Mouse (Mus musculus) megakaryocyte-erythroid progenitor cell, adult 5-6 weeks (primary cell): ENCODE measurements around the gene Efhd1. TPM values are rescaled to one million over a fixed set of nuclear protein-coding genes. Genes with fewer than 3 reads are reported as not detected.

Experiments used
- total RNA-seq, 2 experiments: library from RNA; stranded (forward) in 1 of 2; stranded (reverse) in 1 of 2; fragments of 200-1000, 215-1000 nt in 1 of 2; fragments of >200 nt in 1 of 2; fragmentation: Nextera tagmentation in 1 of 2; gene quantifications; 2 replicates each; pipeline ENCODE4 v1.2.3; 2014 to 2017

Efhd1 gene
- total RNA-seq, 2 experiments from 2014 or later, result not detected

Other genes starting within 250 kb of the Efhd1 start
- not detected in 2 replicates for gene Alppl2, start 174.4 kb upstream of the Efhd1 start, total RNA-seq (2014; fragmentation: Nextera tagmentation)
- gene Alppl2, start 174.4 kb upstream of the Efhd1 start, total RNA-seq (2017), result not detected in 2 replicates
- not detected in 2 replicates for gene Alpi, start 162.8 kb upstream of the Efhd1 start, total RNA-seq (2014; fragmentation: Nextera tagmentation)
- not detected in 2 replicates for gene Alpi, start 162.8 kb upstream of the Efhd1 start, total RNA-seq (2017)
- gene Akp3, start 139.4 kb upstream of the Efhd1 start, total RNA-seq (2014; fragmentation: Nextera tagmentation), result not detected in 2 replicates
- gene Akp3, start 139.4 kb upstream of the Efhd1 start, total RNA-seq (2017), result not detected in 2 replicates
- not detected in 2 replicates for gene Ecel1, start 107.8 kb upstream of the Efhd1 start, total RNA-seq (2014; fragmentation: Nextera tagmentation)
- gene Ecel1, start 107.8 kb upstream of the Efhd1 start, total RNA-seq (2017), result not detected in 2 replicates
- not detected in 2 replicates for gene Prss56, start 81.0 kb upstream of the Efhd1 start, total RNA-seq (2014; fragmentation: Nextera tagmentation)
- not detected in 2 replicates for gene Prss56, start 81.0 kb upstream of the Efhd1 start, total RNA-seq (2017)
- not detected in 2 replicates for gene Chrnd, start 73.8 kb upstream of the Efhd1 start, total RNA-seq (2014; fragmentation: Nextera tagmentation)
- not detected in 2 replicates for gene Chrnd, start 73.8 kb upstream of the Efhd1 start, total RNA-seq (2017)
- not detected in 2 replicates for gene Chrng, start 59.7 kb upstream of the Efhd1 start, total RNA-seq (2014; fragmentation: Nextera tagmentation)
- gene Chrng, start 59.7 kb upstream of the Efhd1 start, total RNA-seq (2017), result not detected in 2 replicates
- 104 and 149 TPM in 2 replicates for gene Eif4e2, start 50.4 kb upstream of the Efhd1 start, total RNA-seq (2014; fragmentation: Nextera tagmentation)
- gene Eif4e2, start 50.4 kb upstream of the Efhd1 start, total RNA-seq (2017), result 241 and 258 TPM in 2 replicates
- 85.0 and 91.4 TPM in 2 replicates for gene Gigyf2, start 62.6 kb downstream of the Efhd1 start, total RNA-seq (2014; fragmentation: Nextera tagmentation)
- 133 and 148 TPM in 2 replicates for gene Gigyf2, start 62.6 kb downstream of the Efhd1 start, total RNA-seq (2017)
- gene Kcnj13, start 130.4 kb downstream of the Efhd1 start, total RNA-seq (2014; fragmentation: Nextera tagmentation), result not detected in 2 replicates
- gene Kcnj13, start 130.4 kb downstream of the Efhd1 start, total RNA-seq (2017), result not detected in 2 replicates
- gene Snorc, start 205.9 kb downstream of the Efhd1 start, total RNA-seq (2014; fragmentation: Nextera tagmentation), result not detected in 2 replicates
- gene Snorc, start 205.9 kb downstream of the Efhd1 start, total RNA-seq (2017), result not detected in 2 replicates
- not detected in 2 replicates for gene Neu2, start 245.5 kb downstream of the Efhd1 start, total RNA-seq (2014; fragmentation: Nextera tagmentation)
- not detected in 2 replicates for gene Neu2, start 245.5 kb downstream of the Efhd1 start, total RNA-seq (2017)